Mouse (Mus musculus) cerebellum, adult 11-12 months (tissue): ENCODE measurements around the gene Lin28a.

Experiments used
- DNase-seq: peaks from one replicate; pipeline ENCODE4 v3.0.0; 2022

Gene Lin28a

GRCm38 (mm10) chr4:133971741-133972140 is 46.9 kb downstream of the Lin28a start:
- DNase-seq: peak; percentile 30

- DNase-seq: no peak
These were observed 47.8 kb downstream of the Lin28a start for GRCm38 (mm10) chr4:133970876-133971275.

DNA sequence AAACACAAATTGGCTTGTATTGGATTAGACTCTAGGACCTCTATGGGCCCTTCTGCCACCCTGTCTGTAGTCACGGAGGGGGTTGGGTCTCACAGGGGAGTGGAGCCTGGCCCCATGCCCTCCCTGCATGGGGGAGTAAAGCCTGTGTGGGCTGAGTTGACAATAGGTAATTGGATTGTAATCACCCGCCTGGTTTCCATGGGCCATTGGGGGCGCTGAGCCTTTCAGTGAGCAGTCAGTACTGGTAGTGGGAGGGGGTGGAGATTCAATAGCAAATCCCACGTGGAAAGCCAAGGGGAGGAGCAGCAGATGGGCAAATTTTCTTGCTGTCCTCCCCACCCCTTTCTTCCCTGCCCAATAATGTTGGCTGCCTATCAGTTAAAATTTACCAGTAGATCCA is 48.4 kb downstream of the Lin28a start:
- peak; percentile 56 for DNase-seq

DNA sequence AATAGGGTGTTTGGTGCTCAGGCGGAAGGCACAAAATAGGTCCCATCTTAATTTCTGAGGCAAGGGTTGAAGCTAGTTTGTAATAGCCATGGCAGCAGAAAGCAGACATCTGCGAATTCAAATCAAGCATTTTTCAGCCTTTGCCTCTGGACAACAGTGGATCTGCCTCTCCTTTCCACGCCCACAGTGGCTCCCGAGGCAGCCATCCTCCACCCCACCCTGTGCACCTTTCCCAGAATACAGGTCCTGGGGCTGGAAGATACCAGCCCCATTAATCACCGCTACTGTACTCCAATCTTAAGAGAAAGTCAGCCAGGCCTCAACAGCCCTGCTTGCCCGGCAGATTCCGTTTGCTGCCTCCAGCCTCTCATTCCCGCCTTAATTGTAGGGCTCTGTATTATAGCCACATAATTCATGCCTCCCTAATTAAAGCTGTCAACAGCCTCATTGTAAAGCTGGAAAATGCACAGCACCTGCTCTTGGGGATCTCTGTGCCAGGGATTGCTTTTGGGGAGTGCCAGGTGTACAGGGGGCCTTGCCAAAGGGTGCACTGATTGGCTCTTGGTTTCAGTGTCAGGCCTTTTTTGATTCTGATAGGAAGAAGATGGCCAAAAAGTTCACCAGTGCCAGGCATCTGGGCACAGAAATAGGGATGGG is 49.4 kb downstream of the Lin28a start:
- DNase-seq: peak; percentile 42

- DNase-seq: peak; percentile 58
These were observed 50.3 kb downstream of the Lin28a start, which contains the start of gene Hmgn2 for GRCm38 (mm10) chr4:133968150-133968921. Gene Hmgn2, minus strand, starts transcription at chr4:133968650.

- peak; percentile 91 for DNase-seq
These were observed 50.8 kb downstream of the Lin28a start for GRCm38 (mm10) chr4:133967866-133968149.

DNA sequence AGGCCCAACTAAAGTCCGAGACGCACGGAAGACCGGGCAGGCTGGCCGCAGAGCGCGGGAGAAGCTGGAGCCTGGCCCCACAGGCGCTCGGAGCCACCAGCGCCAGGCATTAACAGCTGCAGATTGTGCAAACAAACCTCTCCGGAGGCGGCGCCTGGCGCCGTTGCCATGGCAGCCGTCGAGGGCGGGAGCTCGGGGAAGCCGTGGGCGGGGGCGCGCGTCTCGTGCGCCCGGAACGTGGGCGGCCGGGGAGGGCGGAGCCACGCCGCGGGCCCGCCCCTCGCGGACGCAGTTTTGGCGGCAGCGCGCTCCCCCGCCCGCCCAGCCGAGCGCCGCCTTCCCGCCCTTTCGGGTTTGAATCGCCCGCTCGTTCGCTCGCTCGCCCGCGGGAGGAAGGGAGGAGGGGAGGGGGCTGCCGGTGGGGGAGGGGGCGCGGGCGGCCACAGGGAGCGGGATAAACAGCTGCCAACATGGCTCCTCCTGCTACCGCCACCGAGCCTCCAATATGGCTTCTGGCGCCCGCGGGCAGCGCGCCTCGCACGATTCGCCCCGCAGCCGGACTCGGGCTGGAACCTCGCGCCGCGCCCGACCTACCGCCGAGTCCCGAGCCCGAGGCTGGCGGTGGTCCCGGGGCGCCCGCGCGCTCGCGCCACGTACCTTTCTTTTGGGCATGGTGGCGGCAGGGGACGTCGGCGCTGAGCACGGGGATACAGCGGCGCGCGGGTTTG is 51.3 kb downstream of the Lin28a start:
- peak; percentile 97 for DNase-seq

DNA sequence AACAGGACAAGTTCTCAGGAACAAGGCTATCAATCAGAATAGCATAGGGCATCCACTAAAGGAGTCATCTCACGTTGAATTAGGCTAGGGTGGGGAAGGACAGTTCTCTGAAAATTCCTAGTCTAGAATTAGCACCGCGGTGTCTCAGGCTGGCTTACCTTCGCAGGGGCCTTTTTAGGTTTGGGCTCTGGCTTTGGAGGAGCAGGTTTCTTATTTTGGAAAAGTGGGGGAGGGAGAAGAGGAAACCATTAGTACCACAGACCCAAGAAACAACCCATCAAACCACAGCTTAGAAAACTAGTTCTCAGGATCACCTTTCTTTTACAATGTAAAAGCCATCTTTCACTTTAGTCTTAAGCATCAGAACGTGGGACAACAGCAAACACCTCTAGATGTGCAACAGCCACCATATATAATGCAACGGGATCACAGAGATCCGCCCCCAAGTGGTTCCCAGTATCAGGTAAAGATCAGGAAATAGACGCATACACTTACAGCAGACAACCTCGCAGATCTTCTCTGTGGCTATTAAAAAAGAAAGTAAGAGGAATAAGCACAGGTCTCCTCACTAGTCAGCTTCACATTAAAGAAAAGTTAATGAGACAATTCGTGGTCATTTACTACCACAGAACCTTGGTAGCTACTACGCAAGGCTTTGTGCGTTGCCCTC is 52.2 kb downstream of the Lin28a start:
- DNase-seq: no peak

- DNase-seq: no peak
These were observed 56.1 kb downstream of the Lin28a start for GRCm38 (mm10) chr4:133962566-133962965.

DNA sequence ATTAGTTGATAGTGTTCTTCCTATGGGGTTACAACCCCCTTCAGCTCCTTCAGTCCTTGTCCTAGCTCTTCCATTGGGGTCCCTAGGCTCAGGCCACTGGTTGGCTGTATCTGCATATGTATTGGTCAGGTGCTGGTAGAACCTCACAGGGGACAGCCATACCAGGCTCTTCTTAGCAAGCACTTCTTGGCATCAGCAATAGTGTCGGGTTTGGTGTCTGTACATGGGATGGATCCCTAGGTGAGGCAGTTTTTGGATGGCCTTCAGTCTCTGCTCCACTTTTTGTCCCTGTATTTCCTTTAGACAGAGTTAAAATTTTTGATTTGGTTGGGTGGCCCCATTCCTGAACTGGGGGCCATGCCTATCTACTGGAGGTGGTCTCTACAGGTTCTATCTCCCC is 59.8 kb downstream of the Lin28a start:
- no peak for DNase-seq

- no peak for DNase-seq
These were observed 62.3 kb downstream of the Lin28a start for GRCm38 (mm10) chr4:133956358-133956757.
